Mouse (Mus musculus): ENCODE results near the gene Zfp692. TPM values are rescaled to one million over a fixed set of nuclear protein-coding genes. Genes with fewer than 3 reads are reported as not detected.

The Zfp692 gene
- polyA plus RNA-seq, 1 experiment from 2014 or later: 13.7 TPM

DNA sequence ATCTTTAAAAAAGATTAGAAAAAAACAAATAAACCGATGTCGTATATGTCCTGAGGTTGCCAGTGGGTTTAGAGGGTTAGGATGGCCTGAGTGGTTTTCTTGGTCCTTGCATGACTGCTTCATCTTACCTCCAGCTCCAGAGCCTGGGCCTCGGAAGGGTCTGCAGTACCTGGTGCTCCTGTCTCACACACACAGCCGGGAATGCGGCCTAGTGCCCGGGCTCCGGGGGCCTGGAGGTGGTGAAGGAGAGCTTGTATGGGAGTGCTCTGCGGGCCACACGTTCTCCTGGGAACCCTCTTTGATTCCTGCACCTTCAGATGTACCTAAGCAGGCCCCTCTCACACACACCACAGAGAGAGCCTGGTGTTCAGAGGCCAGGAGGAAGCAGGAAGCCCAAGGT lies 1.8 kb downstream of the Zfp692 start:
- Histone ChIP-seq H3K4me2 (replicated peaks; ENCODE audit: low read depth) (no peak overlapping the region), H3K27ac (replicated peaks) (no peak overlapping the region), H3K9ac (ENCODE audit: low read length) (no peak overlapping the region), H3K4me3 (ENCODE audit: low read depth, low read length) (no peak overlapping the region), H3K9me3 (ENCODE audit: control insufficient read depth, low read length) (no peaks in the 10 kb centered on the region), H3K4me1 (replicated peaks; ENCODE audit: control insufficient read depth, insufficient read depth) (no peaks in the 10 kb centered on the region), H3K36me3 (ENCODE audit: control insufficient read depth, insufficient read depth, low read length) (no peaks in the 10 kb centered on the region; the same call in 1 of the 2 replicates), H3K27me3 (ENCODE audit: control insufficient read depth, insufficient read depth, low read length) (no peaks in the 10 kb centered on the region)
- 89% methylated on average over 9 of the region's 9 CpGs for WGBS
- DNase-seq (ENCODE audit: low spot score) (no peak), ATAC-seq (ENCODE audit: low FRiP score, low TSS enrichment) (no peak)
- TF ChIP-seq EP300 (optimal IDR thresholded peaks at IDR 0.05) (no peak), CTCF (IDR thresholded peaks at IDR 0.05; ENCODE audit: low read depth) (no peak)

DNA sequence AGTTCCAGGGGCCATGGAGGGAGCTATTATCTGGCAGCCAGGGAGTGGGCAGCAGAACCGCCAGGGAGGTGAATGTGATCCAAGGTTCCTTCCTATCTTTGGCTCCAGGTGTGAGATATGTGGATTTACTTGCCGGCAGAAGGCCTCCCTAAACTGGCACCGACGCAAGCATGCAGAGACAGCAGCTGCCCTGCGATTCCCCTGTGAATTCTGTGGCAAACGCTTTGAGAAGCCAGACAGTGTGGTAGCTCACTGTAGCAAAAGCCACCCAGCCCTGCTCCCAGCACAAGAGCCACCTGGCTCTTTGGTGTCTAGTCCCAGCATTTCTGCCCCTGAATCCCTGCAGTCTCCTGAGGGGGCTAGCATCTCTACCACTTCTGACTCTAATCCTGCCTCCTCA lies 7.2 kb downstream of the Zfp692 start:
- no peak for TF ChIP-seq CTCF (IDR thresholded peaks at IDR 0.05; ENCODE audit: low read depth)
- TF ChIP-seq EP300 (optimal IDR thresholded peaks at IDR 0.05): no peak
- no peak for ATAC-seq (ENCODE audit: low FRiP score, low TSS enrichment)
- Histone ChIP-seq H3K4me2 (replicated peaks; ENCODE audit: low read depth) (no peak overlapping the region), H3K36me3 (ENCODE audit: control insufficient read depth, insufficient read depth, low read length) (peaks cover 6% of the 10 kb centered on the region), H3K4me3 (ENCODE audit: low read depth, low read length) (no peak overlapping the region), H3K27me3 (ENCODE audit: control insufficient read depth, insufficient read depth, low read length) (no peaks in the 10 kb centered on the region), H3K9me3 (ENCODE audit: control insufficient read depth, low read length) (no peaks in the 10 kb centered on the region), H3K27ac (replicated peaks) (no peak overlapping the region), H3K4me1 (replicated peaks; ENCODE audit: control insufficient read depth, insufficient read depth) (no peaks in the 10 kb centered on the region), H3K9ac (ENCODE audit: low read length) (no peak overlapping the region)
- WGBS: 93% methylated on average over 6 of the region's 6 CpGs
- DNase-seq (ENCODE audit: low spot score): no peak

DNA sequence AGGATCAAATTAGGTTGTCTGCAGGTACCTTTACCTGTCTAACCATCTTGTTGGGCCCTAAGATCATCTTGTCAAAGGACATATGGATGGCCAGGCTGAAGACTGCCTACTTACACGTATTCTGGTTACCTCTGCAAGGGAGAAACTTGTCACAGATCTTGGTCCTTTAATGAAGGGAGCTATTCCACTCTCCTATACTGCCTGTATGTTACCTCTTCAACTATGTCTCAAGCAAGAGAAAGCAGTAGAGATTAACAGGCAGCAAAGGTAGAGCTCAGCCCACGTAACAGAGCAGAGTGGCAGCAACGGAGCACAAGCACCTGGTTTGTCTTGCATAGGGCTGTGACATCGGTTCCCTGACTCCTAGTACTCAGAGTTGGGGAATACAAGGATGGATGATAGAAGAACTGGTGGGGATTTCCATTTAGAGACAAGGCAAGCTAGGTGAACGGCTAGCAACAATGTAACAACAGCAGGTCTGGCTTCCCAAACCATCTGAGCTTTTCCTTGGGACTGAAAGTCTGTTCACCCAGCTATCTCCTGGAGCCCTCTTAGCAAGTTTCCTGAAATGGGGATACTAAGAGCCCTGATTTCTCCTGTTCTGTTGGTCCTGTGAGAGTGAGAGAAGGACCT lies 8.8 kb downstream of the Zfp692 start:
- Histone ChIP-seq H3K27me3 (ENCODE audit: control insufficient read depth, insufficient read depth, low read length) (no peaks in the 10 kb centered on the region), H3K4me1 (replicated peaks; ENCODE audit: control insufficient read depth, insufficient read depth) (no peaks in the 10 kb centered on the region), H3K4me2 (replicated peaks; ENCODE audit: low read depth) (no peak overlapping the region), H3K36me3 (ENCODE audit: control insufficient read depth, insufficient read depth, low read length) (peaks cover 6% of the 10 kb centered on the region), H3K9me3 (ENCODE audit: control insufficient read depth, low read length) (no peaks in the 10 kb centered on the region), H3K9ac (ENCODE audit: low read length) (no peak overlapping the region), H3K4me3 (ENCODE audit: low read depth, low read length) (no peak overlapping the region), H3K27ac (replicated peaks) (no peak overlapping the region)
- WGBS: 92% methylated on average over 5 of the region's 5 CpGs
- ATAC-seq (ENCODE audit: low FRiP score, low TSS enrichment) (no peak), DNase-seq (ENCODE audit: low spot score) (no peak)
- TF ChIP-seq CTCF (IDR thresholded peaks at IDR 0.05; ENCODE audit: low read depth) (no peak), EP300 (optimal IDR thresholded peaks at IDR 0.05) (no peak)

DNA sequence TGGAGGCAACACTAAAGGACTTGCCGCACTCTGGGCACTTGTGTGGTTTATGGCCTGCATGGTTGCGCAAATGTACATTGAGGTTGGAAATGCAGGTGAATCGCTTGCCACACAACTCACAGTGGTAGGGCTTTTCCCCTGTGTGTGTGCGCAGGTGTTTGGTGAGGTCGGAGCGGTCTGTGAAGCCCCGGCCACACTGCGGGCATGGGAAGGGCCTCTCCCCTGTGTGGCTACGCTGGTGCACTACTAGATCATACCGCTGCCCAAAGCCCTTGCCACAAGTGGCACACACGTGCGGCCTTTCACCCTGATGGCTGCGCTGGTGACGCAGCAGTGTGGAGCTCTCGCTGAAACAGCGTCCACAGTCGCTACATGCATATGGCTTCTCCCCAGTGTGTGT lies 9.5 kb downstream of the Zfp692 start:
- ATAC-seq (ENCODE audit: low FRiP score, low TSS enrichment): no peak
- H3K27ac ChIP-seq (replicated peaks): no peak overlapping the region
- no peak for DNase-seq (ENCODE audit: low spot score)
- H3K36me3 ChIP-seq (ENCODE audit: control insufficient read depth, insufficient read depth, low read length): peaks cover 6% of the 10 kb centered on the region
- H3K27me3 ChIP-seq (ENCODE audit: control insufficient read depth, insufficient read depth, low read length): no peaks in the 10 kb centered on the region
- H3K4me1 ChIP-seq (replicated peaks; ENCODE audit: control insufficient read depth, insufficient read depth): no peaks in the 10 kb centered on the region
- H3K4me3 ChIP-seq (ENCODE audit: low read depth, low read length): no peak overlapping the region
- 85% methylated on average over 17 of the region's 17 CpGs for WGBS
- no peak overlapping the region for H3K9ac ChIP-seq (ENCODE audit: low read length)
- TF ChIP-seq CTCF (IDR thresholded peaks at IDR 0.05; ENCODE audit: low read depth): no peak
- no peak for TF ChIP-seq EP300 (optimal IDR thresholded peaks at IDR 0.05)
- H3K9me3 ChIP-seq (ENCODE audit: control insufficient read depth, low read length): no peaks in the 10 kb centered on the region
- H3K4me2 ChIP-seq (replicated peaks; ENCODE audit: low read depth): no peak overlapping the region

DNA sequence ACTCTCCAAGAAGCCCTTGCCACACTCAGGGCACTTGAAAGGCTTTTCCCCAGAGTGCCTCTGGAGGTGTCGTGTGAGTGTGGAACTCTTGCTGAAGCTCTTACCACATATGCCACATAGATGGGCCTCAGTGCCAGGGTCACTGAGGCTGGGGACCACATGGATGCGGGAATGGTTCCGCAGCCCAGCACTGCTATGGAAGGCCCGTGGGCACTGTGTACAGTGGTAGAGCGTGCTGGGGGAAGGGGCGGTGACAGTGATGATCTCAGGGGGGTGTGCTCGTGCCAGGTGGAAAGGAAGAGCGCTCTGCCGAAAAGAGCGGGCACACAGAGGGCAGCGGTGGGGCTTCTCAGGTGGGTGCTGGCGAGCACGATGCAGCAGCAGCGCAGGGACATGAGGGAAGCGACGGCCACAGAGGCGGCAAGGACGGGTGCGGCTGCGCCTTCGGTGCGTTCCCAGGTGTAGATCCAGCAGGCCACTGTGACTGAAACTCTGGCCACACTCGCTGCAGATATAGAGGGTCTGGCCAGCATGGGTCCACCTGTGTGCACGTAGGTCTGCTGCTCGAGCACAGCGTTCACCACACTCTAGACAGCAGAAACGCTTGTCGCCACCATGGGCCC lies 10.0 kb downstream of the Zfp692 start:
- Histone ChIP-seq H3K4me1 (replicated peaks; ENCODE audit: control insufficient read depth, insufficient read depth) (no peaks in the 10 kb centered on the region), H3K4me2 (replicated peaks; ENCODE audit: low read depth) (no peak overlapping the region), H3K9ac (ENCODE audit: low read length) (no peak overlapping the region), H3K4me3 (ENCODE audit: low read depth, low read length) (no peak overlapping the region), H3K36me3 (ENCODE audit: control insufficient read depth, insufficient read depth, low read length) (peaks cover 6% of the 10 kb centered on the region), H3K27ac (replicated peaks) (no peak overlapping the region), H3K9me3 (ENCODE audit: control insufficient read depth, low read length) (no peaks in the 10 kb centered on the region), H3K27me3 (ENCODE audit: control insufficient read depth, insufficient read depth, low read length) (no peaks in the 10 kb centered on the region)
- ATAC-seq (ENCODE audit: low FRiP score, low TSS enrichment): 0 out of 2 replicates have a peak, but pooled peaks have one; percentile 19
- DNase-seq (ENCODE audit: low spot score): no peak
- TF ChIP-seq CTCF (IDR thresholded peaks at IDR 0.05; ENCODE audit: low read depth): no peak
- TF ChIP-seq EP300 (optimal IDR thresholded peaks at IDR 0.05): no peak
- 78% methylated on average over 28 of the region's 28 CpGs for WGBS
